Mouse (Mus musculus): ENCODE measurements around the gene Zdhhc5. TPM values are rescaled to one million over a fixed set of nuclear protein-coding genes. Genes with fewer than 3 reads are reported as not detected.
"Not testable (repeated sequence)": the region's sequence is repeated elsewhere in the genome, so short reads cannot be mapped to it uniquely, and the experiment has no call there.

Zdhhc5 gene
- polyA plus RNA-seq, 1 experiment from 2014 or later = 15.8 TPM

GRCm38 (mm10) chr2:84734351-84734864 is 19.4 kb upstream of the Zdhhc5 start:
- H3K4me1 ChIP-seq (replicated peaks) = peaks cover 98% of the 10 kb centered on the region

GRCm38 (mm10) chr2:84733579-84734300 is 18.8 kb upstream of the Zdhhc5 start, which contains the start of gene Ypel4:
Gene Ypel4, plus strand, starts transcription at chr2:84734058.
- DNase-seq = peak; percentile 65
- Histone ChIP-seq H3K4me2 (peak within 1 kb of the TSS; percentile 86), H3K36me3 (peaks cover 31% of the 10 kb centered on the region), H3K9me3 (replicated peaks) (no peaks in the 10 kb centered on the region), H3K27me3 (peaks cover 16% of the 10 kb centered on the region), H3K4me1 (replicated peaks) (peaks cover 97% of the 10 kb centered on the region), H3K9ac (peak within 1 kb of the TSS; percentile 90), H3K4me3 (replicated peaks) (peak within 1 kb of the TSS; percentile 76), H3K27ac (peak within 1 kb of the TSS; percentile 100)
- ATAC-seq (ENCODE audit: low read depth) = peak; percentile 65
- 6% methylated on average over 8 of the region's 8 CpGs for WGBS (ENCODE audit: insufficient replicate concordance)

More at GRCm38 (mm10) chr2:84734351-84734864, 19.4 kb upstream of the Zdhhc5 start:
- H3K4me3 ChIP-seq (replicated peaks) = peak overlapping the region; percentile 76
- peaks cover 17% of the 10 kb centered on the region for H3K27me3 ChIP-seq
- H3K36me3 ChIP-seq = peaks cover 38% of the 10 kb centered on the region
- peak overlapping the region; percentile 90 for H3K9ac ChIP-seq
- H3K4me2 ChIP-seq = peak overlapping the region; percentile 86
- H3K27ac ChIP-seq = peak overlapping the region; percentile 100
- ATAC-seq (ENCODE audit: low read depth) = no peak
- 2% methylated on average over 11 of the region's 11 CpGs for WGBS (ENCODE audit: insufficient replicate concordance)
- H3K9me3 ChIP-seq (replicated peaks) = no peaks in the 10 kb centered on the region
- no peak for DNase-seq

GRCm38 (mm10) chr2:84732394-84732793 is 17.4 kb upstream of the Zdhhc5 start:
- H3K4me2 ChIP-seq = peak overlapping the region; percentile 86
- WGBS (ENCODE audit: insufficient replicate concordance) = 55% methylated on average over 1 of the region's 1 CpGs

GRCm38 (mm10) chr2:84731206-84731605 is 16.2 kb upstream of the Zdhhc5 start:
- H3K4me1 ChIP-seq (replicated peaks) = peaks cover 88% of the 10 kb centered on the region
- H3K27ac ChIP-seq = peak overlapping the region; percentile 100
- H3K9ac ChIP-seq = peak overlapping the region; percentile 27; the same call in 1 of the 2 replicates
- ATAC-seq (ENCODE audit: low read depth) = no peak
- WGBS (ENCODE audit: insufficient replicate concordance) = 75% methylated on average over 3 of the region's 3 CpGs
- no peaks in the 10 kb centered on the region for H3K9me3 ChIP-seq (replicated peaks)
- no peak overlapping the region for H3K4me3 ChIP-seq (replicated peaks)
- DNase-seq = no peak
- H3K27me3 ChIP-seq = no peaks in the 10 kb centered on the region; the same call in 1 of the 2 replicates
- H3K4me2 ChIP-seq = no peak overlapping the region
- peaks cover 7% of the 10 kb centered on the region for H3K36me3 ChIP-seq

More at GRCm38 (mm10) chr2:84732394-84732793, 17.4 kb upstream of the Zdhhc5 start:
- H3K4me1 ChIP-seq (replicated peaks) = peaks cover 96% of the 10 kb centered on the region
- H3K9me3 ChIP-seq (replicated peaks) = no peaks in the 10 kb centered on the region
- DNase-seq = no peak
- ATAC-seq (ENCODE audit: low read depth) = no peak
- H3K27me3 ChIP-seq = peaks cover 10% of the 10 kb centered on the region
- peaks cover 18% of the 10 kb centered on the region for H3K36me3 ChIP-seq
- peak overlapping the region; percentile 100 for H3K27ac ChIP-seq
- H3K9ac ChIP-seq = peak overlapping the region; percentile 90
- H3K4me3 ChIP-seq (replicated peaks) = no peak overlapping the region

GRCm38 (mm10) chr2:84728191-84728590 is 13.2 kb upstream of the Zdhhc5 start:
- WGBS (ENCODE audit: insufficient replicate concordance) = 80% methylated on average over 5 of the region's 5 CpGs
- Histone ChIP-seq H3K27ac (peak overlapping the region; percentile 89; the same call in 1 of the 2 replicates), H3K4me2 (peak overlapping the region; percentile 72), H3K4me3 (replicated peaks) (peak overlapping the region; percentile 79), H3K4me1 (replicated peaks) (peaks cover 89% of the 10 kb centered on the region), H3K36me3 (peaks cover 31% of the 10 kb centered on the region), H3K9ac (peak overlapping the region; percentile 75; the same call in 1 of the 2 replicates)
- not testable (repeated sequence) for DNase-seq; H3K9me3 ChIP-seq (replicated peaks); ATAC-seq (ENCODE audit: low read depth); H3K27me3 ChIP-seq

DNA sequence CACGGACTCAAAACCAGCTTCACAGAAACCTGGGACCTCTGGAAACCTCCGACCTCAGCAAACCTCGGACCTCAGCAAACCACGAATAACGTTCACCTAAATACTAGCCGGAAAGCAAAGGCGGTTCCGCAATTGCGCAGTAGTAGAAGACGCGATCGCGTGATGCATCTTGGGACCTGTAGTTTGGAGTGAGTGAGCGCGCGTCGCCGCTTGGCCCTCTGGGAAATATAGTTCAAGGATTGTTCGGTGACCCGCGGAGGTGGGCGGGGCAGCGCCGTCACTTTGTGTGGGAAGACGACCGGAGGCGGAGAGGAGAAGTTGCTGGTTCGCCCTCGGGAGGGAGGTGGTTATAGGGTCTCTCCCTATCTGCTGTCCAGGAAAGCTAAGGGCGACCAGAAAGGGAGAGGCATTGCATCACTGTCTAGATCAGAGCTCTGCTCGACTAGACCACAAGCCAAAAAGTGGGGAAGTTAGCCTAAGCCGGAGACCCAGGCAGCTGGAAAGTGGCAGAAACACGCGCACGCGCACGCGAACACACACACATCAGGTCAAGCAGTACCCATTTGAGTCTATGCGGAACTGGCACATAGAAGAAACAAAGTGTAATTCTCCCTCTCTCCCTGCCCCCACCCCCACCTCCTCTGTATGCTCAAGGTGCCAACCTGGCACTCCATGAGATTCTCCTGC is 12.3 kb upstream of the Zdhhc5 start, which contains the start of gene Clp1:
Gene Clp1, minus strand, starts transcription at position 179 of the 687 bp plus-strand sequence.
- Histone ChIP-seq H3K4me1 (replicated peaks) (peaks cover 81% of the 10 kb centered on the region), H3K4me3 (replicated peaks) (peak within 1 kb of the TSS; percentile 79), H3K4me2 (peak within 1 kb of the TSS; percentile 83), H3K9ac (peak within 1 kb of the TSS; percentile 83), H3K27ac (peak within 1 kb of the TSS; percentile 89), H3K27me3 (no peaks in the 10 kb centered on the region), H3K36me3 (peaks cover 38% of the 10 kb centered on the region), H3K9me3 (replicated peaks) (no peaks in the 10 kb centered on the region)
- WGBS (ENCODE audit: insufficient replicate concordance) = under 1% methylated on average over 39 of the region's 39 CpGs
- peak; percentile 93 for ATAC-seq (ENCODE audit: low read depth)
- peak; percentile 96 for DNase-seq

- 1% methylated on average over 9 of the region's 9 CpGs for WGBS (ENCODE audit: insufficient replicate concordance)
- peaks cover 44% of the 10 kb centered on the region for H3K36me3 ChIP-seq
- peak; percentile 30; the same call in 1 of the 2 replicates for ATAC-seq (ENCODE audit: low read depth)
- H3K27ac ChIP-seq = peak overlapping the region; percentile 80
- H3K27me3 ChIP-seq = no peaks in the 10 kb centered on the region
- DNase-seq = no peak
- H3K9me3 ChIP-seq (replicated peaks) = no peaks in the 10 kb centered on the region
- H3K4me1 ChIP-seq (replicated peaks) = peaks cover 81% of the 10 kb centered on the region
- H3K4me3 ChIP-seq (replicated peaks) = peak overlapping the region; percentile 79
- H3K9ac ChIP-seq = peak overlapping the region; percentile 83
- peak overlapping the region; percentile 83 for H3K4me2 ChIP-seq
Observed at GRCm38 (mm10) chr2:84726716-84727115, 11.7 kb upstream of the Zdhhc5 start.

GRCm38 (mm10) chr2:84725770-84726169 is 10.8 kb upstream of the Zdhhc5 start:
- 86% methylated on average over 10 of the region's 10 CpGs for WGBS (ENCODE audit: insufficient replicate concordance)
- peak overlapping the region; percentile 80 for H3K27ac ChIP-seq
- no peak for ATAC-seq (ENCODE audit: low read depth)
- H3K36me3 ChIP-seq = peaks cover 53% of the 10 kb centered on the region
- H3K4me3 ChIP-seq (replicated peaks) = peak overlapping the region; percentile 79
- no peaks in the 10 kb centered on the region for H3K27me3 ChIP-seq
- peak overlapping the region; percentile 83 for H3K9ac ChIP-seq
- no peak for DNase-seq
- no peaks in the 10 kb centered on the region for H3K9me3 ChIP-seq (replicated peaks)
- peak overlapping the region; percentile 83 for H3K4me2 ChIP-seq
- peaks cover 81% of the 10 kb centered on the region for H3K4me1 ChIP-seq (replicated peaks)

- Histone ChIP-seq H3K27ac (no peak overlapping the region), H3K36me3 (peaks cover 59% of the 10 kb centered on the region), H3K4me3 (replicated peaks) (peak overlapping the region; percentile 79), H3K4me1 (replicated peaks) (peaks cover 66% of the 10 kb centered on the region), H3K9me3 (replicated peaks) (no peaks in the 10 kb centered on the region), H3K9ac (no peak overlapping the region; the same call in 1 of the 2 replicates), H3K4me2 (peak overlapping the region; percentile 83), H3K27me3 (no peaks in the 10 kb centered on the region)
- WGBS (ENCODE audit: insufficient replicate concordance) = 92% methylated on average over 14 of the region's 14 CpGs
- no peak for DNase-seq
- no peak for ATAC-seq (ENCODE audit: low read depth)
Observed at GRCm38 (mm10) chr2:84723856-84724255, 8.9 kb upstream of the Zdhhc5 start.

DNA sequence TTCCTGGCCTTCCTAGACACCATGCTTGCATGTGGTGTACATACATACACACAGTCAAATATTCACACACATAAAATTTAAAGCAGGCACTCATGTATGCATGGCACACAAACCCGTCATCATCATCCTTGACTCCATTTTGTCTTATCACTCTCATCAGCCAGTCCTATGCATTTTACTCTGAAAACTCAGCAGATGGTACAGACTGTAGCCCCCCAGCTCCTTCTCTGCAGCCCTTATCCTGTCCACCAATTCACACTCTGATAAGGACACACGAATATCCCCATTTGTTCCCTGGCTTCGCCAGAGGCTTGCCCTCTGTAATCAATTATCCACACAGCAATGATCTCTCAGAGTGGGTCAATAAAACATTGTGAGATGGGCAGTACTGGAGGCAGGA is 6.2 kb upstream of the Zdhhc5 start:
- no peak for DNase-seq
- peak overlapping the region; percentile 64 for H3K27ac ChIP-seq
- peaks cover 58% of the 10 kb centered on the region for H3K36me3 ChIP-seq
- no peaks in the 10 kb centered on the region for H3K9me3 ChIP-seq (replicated peaks)
- peaks cover 64% of the 10 kb centered on the region for H3K4me1 ChIP-seq (replicated peaks)
- 31% methylated on average over 3 of the region's 3 CpGs for WGBS (ENCODE audit: insufficient replicate concordance)
- H3K4me3 ChIP-seq (replicated peaks) = 0 out of 2 replicates have a peak overlapping the region, but pooled peaks have one; percentile 2
- 0 out of 2 replicates have a peak, but pooled peaks have one; percentile 13 for ATAC-seq (ENCODE audit: low read depth)
- peak overlapping the region; percentile 24 for H3K4me2 ChIP-seq
- H3K27me3 ChIP-seq = no peaks in the 10 kb centered on the region
- H3K9ac ChIP-seq = 0 out of 2 replicates have a peak overlapping the region, but pooled peaks have one; percentile 19

GRCm38 (mm10) chr2:84720718-84721117 is 5.7 kb upstream of the Zdhhc5 start:
- no peak overlapping the region for H3K4me2 ChIP-seq
- peak overlapping the region; percentile 64; the same call in 1 of the 2 replicates for H3K27ac ChIP-seq
- DNase-seq = no peak
- 93% methylated on average over 2 of the region's 2 CpGs for WGBS (ENCODE audit: insufficient replicate concordance)
- H3K36me3 ChIP-seq = peaks cover 54% of the 10 kb centered on the region
- no peak overlapping the region for H3K4me3 ChIP-seq (replicated peaks)
- H3K9ac ChIP-seq = no peak overlapping the region
- no peaks in the 10 kb centered on the region for H3K9me3 ChIP-seq (replicated peaks)
- no peak for ATAC-seq (ENCODE audit: low read depth)
- peaks cover 60% of the 10 kb centered on the region for H3K4me1 ChIP-seq (replicated peaks)
- H3K27me3 ChIP-seq = no peaks in the 10 kb centered on the region

All from liver, embryonic 13.5 days (tissue).